Mouse (Mus musculus) cortical plate, adult 2 months (tissue): ENCODE measurements around the gene A3galt2.

Experiments
- CTCF ChIP-seq: fragments of 200-500 bp; IDR thresholded peaks from 2 replicates; pipeline ENCODE4 v1.5.1; 2011; ENCODE audit warnings: mild to moderate bottlenecking, control low read depth, low read length; ENCODE audit not compliant: insufficient read depth; ENCODE audit errors: extremely low read depth
- POLR2A ChIP-seq: fragments of 200-500 bp; IDR thresholded peaks from 2 replicates; pipeline ENCODE4 v1.6.1; 2011; ENCODE audit warnings: mild to moderate bottlenecking, low read length, control low read depth; ENCODE audit not compliant: insufficient read depth; ENCODE audit errors: extremely low read depth

GRCm38 (mm10) chr4:128817011-128817410 lies 61.8 kb downstream of the A3galt2 start:
- TF ChIP-seq POLR2A, result no peak
- no peak for TF ChIP-seq CTCF
